Mouse (Mus musculus): ENCODE measurements around the gene Wdr18. TPM values are rescaled to one million over a fixed set of nuclear protein-coding genes. Genes with fewer than 3 reads are reported as not detected.

Wdr18 gene
- total RNA-seq, 2 experiments from 2014 or later: 28.2 to 48.4 TPM

DNA sequence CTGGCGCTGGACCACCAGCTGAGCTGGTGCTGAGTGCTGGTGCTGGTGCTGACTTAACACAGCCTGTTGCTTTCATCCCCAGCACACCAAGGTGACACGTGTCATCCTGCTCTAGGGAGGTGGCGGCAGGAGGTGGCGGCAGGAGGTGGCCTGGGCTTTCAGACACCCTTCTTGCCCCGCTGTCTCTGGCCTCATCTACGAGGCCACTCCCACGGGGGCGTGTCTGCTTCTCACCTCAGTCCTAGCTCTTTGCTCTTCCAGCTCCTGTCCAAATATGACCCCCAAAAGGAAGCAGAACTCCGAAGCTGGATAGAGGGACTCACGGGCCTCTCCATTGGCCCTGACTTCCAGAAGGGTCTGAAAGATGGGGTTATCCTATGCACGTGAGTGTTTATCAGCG is 31.1 kb downstream of the Wdr18 start:
- no peak for ATAC-seq (replicated peaks; ENCODE audit: poor library complexity, severe bottlenecking)

DNA sequence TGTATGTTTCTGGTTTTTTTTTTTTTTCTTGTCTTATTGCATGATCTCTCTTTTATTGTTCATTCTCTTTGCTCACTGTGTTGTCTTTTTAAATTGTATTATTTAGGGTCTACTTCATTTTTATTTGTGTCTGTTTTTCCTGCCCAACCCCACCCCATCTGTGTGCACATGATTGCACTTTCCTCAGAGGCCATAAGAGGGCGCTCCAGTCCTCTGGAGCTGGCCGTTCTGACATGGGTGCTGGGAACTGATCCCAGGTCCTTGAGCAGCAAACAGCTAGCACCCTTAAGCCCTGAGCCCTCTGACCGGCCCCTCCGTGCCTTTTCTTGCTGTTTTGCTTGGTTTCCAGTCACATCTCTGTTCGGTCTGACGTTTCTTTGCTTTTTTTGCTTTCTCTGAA is 31.6 kb downstream of the Wdr18 start:
- ATAC-seq (replicated peaks; ENCODE audit: poor library complexity, severe bottlenecking): no peak

DNA sequence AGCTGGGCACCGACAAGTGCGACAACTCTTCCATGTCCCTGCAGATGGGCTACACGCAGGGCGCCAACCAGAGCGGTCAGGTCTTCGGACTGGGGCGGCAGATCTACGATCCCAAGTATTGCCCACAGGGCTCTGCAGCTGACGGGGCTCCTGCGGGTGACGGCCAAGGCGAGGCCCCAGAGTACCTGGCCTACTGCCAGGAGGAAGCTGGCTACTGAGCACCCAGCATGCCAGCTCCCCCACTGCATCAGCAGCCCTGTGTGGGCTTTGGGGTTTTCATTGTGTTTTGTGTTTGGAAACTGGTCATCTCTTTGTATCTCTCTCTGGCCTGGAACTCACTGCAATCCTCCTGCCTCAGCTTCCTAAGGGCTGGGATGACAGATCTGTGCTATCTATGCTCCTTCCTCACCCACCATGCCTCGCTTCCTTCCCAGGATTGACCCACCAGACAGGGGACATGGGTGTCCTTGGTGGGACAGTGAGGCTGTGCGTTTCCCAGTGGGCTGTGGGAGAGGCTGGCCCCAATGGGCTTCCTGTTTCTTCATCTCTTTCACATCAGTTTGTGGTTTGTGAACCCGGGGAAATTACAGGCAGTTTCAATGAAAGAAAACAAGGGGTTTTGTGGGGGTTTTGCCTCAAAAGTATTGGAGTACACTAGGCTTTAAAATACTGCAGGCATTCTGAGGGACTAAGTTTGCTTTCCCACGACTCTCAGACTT is 34.6 kb downstream of the Wdr18 start:
- peak; percentile 63 for ATAC-seq (replicated peaks; ENCODE audit: poor library complexity, severe bottlenecking)

DNA sequence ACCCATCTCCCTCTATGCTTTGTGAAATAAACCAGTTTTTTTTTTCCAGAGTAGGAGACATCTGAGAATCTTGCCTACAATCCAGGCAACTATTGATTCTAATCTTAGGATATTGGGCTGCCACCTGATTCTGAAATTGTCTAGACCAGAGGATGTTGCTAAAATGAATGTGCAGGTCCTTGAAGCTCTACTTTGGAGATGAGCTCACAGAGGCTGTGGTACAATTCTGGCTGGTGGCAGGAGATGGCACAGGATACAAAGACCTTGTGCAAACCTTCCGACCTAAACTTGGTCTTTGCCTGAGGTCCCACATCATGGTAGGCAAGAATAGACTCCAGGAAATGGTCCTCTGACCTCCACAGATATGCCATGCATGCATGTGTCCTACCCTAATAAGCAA is 35.7 kb downstream of the Wdr18 start:
- ATAC-seq (replicated peaks; ENCODE audit: poor library complexity, severe bottlenecking): no peak

DNA sequence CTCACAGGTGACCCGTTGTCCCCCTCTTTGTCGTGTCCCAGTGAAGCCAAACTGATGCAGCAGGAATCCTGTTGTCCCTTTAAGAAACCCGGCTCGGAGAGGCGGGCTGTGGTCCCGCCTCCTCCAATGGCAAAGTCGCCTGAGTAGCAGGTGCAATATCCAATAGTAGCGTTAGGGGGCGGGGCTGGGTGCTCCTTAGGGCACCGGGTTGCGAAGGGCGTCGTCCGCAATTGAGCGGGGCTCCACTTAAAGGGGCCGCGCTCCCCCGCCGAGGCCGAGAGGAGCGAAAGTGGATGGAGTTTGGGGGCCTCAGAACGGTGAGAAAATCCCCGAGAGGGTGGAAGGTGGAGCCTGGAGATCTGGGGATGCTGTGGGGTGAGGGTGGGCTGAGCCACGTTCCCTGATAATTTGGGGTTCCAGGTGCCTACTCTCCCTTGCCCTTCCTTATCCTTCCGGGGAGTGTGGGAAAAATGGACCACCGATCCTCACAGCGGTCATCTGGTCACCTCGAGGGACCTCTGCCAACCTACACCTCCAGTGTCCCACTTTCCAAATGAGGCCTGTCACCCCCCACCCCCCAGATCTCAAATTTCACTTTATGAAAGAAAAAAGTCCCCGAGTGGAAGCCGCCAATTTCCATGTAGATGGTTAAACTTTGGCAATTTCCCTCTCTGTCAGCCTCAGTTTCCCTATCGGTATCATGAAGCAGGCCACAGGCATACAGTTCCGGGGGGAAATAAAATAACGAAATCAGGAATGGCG is 36.5 kb downstream of the Wdr18 start, which contains the start of gene Abca7:
Gene Abca7, plus strand, starts transcription at position 223 of the 762 bp plus-strand sequence.
- ATAC-seq (replicated peaks; ENCODE audit: poor library complexity, severe bottlenecking): peak; percentile 75

DNA sequence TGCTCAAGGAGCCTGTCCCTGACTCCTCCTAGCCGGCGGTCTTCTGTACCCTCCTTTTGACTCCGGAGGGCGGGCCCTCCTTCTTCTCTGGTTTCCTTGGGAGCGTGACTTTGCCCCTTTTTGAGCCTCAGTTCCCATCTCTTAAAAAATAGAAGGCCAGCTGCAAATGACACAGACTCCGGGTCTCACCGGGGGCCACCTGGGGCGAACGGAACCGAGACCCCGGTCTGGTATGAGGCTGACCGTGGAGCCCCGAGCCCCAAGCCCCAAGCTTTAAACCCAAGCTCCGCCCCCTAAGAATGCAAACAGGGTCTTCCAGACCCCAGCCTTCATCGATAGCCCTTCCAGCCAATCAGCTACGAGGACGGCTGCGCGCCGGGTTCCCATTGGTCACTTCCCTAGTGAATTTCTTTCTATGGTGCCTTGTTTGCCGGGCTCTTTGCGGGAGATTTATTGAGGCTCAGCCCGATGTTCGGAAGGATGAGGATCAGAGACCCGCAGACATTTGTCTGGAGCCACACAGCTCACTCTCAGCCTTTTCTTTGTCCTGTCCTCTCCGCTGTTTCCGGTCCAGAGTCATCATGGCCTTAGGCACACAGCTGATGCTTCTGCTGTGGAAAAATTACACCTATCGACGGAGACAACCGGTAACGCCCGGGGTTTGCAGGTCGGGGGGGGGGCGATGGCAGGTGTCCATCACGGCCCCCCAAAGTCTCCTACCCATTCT is 37.2 kb downstream of the Wdr18 start:
- peak; percentile 42 for ATAC-seq (replicated peaks; ENCODE audit: poor library complexity, severe bottlenecking)

DNA sequence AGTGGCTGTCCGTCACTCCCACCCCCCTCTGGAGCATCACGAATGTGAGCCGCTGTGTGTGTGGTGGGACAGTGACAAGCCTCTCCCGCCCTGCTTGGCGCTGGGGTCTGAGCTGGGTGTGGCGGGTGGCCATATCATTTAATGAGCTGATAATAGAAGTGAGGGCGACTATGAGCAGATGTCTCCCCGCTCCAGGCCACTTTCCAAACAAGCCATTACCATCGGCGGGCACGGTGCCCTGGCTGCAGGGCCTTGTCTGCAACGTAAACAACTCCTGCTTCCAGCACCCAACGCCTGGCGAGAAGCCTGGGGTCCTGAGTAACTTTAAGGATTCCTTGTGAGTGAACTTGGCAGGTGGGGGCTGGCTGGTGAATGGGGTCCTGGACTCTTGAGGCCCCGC is 37.9 kb downstream of the Wdr18 start:
- no peak for ATAC-seq (replicated peaks; ENCODE audit: poor library complexity, severe bottlenecking)

DNA sequence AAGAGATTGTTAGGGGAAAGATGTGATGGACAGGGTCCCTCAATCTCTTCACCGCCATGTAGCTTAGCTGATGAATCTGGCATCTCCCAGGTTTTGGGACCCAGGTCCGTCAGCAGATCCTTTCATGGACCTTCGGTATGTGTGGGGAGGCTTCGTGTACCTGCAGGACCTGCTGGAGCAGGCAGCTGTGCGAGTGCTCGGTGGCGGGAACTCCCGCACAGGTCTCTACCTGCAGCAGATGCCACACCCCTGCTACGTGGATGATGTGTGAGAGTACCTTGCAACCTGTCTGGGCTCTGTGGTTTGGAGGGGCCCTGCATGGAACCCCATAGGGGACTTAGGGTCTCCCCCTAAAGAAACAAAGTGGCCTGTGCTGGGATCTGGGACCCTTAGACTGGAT is 42.0 kb downstream of the Wdr18 start:
- no peak for ATAC-seq (replicated peaks; ENCODE audit: poor library complexity, severe bottlenecking)

DNA sequence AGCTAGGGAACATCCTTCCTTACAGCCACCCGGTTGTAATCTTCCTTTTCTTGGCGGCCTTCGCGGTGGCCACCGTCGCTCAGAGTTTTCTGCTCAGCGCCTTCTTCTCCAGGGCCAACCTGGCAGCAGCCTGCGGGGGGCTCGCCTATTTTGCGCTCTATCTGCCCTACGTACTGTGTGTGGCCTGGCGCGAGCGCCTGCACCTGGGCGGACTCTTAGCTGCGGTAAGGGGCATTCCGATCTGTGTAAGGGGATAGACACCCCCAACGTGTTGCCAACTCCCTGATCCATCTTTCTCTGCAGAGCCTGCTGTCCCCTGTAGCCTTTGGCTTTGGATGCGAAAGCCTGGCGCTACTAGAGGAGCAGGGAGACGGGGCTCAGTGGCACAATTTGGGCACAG is 42.9 kb downstream of the Wdr18 start:
- ATAC-seq (replicated peaks; ENCODE audit: poor library complexity, severe bottlenecking): no peak

DNA sequence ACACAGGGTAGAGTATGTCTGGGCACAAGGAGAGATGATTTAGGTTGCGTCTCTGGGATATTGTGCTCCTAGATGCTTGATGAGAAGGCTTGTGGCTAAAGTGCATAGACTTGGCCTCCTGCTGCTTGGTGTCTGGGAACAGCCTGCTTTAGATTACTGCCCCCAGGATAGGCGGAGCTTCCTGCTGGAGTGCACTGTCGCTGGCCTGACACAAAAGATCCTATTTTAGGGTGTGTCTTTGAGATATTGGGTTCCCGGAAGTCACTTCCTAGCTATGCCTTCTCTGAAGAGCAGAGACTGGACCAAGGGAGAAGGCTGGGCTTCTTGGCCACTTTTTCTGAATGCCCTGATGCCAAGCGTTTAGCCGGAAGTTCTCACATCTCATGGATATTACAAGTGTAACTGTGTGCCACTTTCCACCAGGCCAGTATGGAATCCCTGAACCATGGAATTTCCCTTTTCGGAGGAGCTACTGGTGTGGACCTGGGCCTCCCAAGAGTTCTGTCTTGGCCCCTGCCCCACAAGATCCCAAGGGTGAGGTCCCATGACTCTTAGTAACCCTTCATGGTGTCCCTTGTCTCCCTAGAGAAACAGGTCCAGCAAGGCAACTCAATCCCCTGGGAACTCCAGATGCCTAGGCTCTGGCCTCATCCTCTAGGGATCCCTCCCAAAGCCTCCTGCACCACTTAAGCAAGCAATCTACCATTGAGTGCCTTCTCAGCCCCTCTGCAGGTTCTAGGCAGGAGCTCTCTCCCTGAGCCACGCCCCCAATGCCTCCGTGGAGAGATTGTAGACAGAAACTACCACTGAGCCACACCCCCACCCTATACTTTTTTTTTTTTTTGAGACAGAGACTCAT is 43.7 kb downstream of the Wdr18 start:
- no peak for ATAC-seq (replicated peaks; ENCODE audit: poor library complexity, severe bottlenecking)

DNA sequence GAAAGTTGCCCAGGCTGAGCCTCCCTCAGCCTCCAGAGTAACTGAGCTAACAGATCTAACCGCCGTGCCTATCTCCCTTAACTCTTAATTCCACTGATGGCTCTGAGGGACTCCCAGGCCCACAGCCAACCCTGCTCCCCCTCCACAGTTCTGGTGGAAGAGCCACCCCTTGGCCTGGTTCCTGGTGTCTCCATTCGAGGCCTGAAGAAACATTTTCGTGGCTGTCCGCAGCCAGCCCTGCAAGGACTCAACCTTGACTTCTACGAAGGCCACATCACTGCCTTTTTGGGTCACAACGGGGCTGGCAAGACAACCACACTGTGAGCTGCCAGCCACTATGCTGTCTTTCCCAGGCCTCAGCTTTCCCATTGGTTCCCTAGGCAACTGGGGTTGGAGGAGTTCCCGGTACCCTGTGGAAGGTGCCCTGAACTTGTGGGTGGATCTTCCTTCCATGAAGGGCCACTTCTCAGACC is 44.3 kb downstream of the Wdr18 start:
- no peak for ATAC-seq (replicated peaks; ENCODE audit: poor library complexity, severe bottlenecking)

DNA sequence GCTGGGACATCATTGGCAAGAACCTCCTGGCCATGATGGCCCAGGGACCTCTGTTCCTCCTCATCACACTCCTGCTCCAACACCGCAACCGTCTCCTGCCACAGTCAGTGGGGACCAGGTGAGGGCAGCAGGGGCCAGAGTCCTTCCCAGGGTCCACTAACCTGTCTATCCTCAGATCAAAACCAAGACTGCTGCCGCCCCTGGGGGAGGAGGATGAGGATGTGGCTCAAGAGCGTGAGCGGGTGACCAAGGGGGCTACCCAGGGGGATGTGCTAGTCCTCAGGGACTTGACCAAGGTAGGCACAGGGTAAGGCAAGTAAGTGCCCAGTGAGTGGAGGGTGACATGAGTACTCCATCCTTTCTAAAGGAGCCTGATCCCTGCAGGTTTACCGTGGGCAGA is 51.8 kb downstream of the Wdr18 start:
- ATAC-seq (replicated peaks; ENCODE audit: poor library complexity, severe bottlenecking): no peak

DNA sequence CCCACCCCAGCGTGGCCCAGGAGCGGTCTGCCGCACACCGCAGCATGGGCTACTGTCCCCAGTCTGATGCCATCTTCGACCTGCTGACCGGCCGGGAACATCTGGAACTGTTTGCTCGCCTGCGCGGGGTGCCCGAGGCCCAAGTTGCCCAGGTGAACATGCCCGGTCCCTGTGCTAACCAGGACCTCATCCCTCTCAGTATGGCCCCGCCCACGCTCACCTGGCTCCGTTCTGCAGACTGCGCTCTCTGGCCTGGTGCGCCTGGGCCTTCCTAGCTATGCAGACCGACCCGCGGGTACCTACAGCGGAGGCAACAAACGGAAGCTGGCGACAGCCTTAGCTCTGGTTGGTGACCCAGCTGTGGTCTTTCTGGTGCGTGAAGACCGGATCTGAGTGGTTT is 53.7 kb downstream of the Wdr18 start:
- no peak for ATAC-seq (replicated peaks; ENCODE audit: poor library complexity, severe bottlenecking)

DNA sequence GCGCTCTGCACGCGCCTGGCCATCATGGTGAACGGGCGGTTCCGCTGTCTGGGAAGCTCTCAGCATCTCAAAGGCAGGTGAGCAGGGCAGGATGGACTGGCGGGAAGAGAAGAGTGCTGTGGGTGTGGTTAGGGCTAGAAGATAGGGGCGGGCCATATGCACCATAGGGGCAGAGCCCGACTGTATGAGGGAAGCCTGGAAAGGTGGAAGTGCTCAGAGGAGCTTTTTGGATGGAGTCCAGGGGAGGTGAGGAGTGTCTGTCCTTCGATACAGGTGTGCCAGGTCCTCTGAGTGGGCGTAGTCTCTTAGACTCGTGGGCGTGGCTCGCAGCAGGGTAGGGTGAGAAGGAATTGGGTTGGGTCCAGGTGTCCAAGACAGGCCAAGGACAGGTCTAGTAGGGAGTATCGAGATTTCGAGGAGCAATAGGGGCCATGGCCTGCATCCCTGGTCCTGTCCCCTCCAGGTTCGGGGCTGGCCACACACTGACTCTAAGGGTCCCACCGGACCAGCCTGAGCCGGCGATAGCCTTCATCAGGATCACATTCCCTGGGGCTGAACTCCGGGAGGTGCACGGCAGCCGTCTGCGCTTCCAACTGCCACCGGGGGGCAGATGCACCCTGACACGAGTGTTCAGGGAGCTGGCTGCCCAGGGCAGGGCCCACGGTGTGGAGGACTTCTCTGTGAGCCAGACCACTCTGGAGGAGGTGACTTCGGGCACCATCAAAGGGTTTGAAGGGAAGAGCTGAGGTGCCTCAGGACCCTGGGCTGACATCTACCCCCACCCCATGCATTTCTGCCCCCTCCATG is 54.7 kb downstream of the Wdr18 start:
- ATAC-seq (replicated peaks; ENCODE audit: poor library complexity, severe bottlenecking): no peak

DNA sequence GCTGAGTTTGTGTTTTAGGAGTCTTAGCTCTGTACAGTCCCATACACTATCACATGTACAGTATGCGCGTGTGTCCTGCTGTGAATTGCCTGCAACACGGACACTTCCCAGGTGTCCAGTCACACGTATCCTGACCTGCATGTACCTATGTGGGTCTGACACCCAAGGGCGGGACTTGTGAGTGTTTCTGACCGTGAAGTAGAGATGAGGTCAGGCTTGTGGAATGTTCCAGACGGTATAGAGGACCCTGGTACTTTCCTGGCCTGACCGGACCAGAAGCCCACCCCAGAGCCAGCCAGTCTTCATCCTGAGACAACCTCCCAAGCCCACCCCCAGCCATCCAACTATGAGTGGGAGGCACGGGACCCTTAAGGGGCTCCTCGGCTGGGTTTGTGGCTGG is 55.6 kb downstream of the Wdr18 start:
- ATAC-seq (replicated peaks; ENCODE audit: poor library complexity, severe bottlenecking): no peak

DNA sequence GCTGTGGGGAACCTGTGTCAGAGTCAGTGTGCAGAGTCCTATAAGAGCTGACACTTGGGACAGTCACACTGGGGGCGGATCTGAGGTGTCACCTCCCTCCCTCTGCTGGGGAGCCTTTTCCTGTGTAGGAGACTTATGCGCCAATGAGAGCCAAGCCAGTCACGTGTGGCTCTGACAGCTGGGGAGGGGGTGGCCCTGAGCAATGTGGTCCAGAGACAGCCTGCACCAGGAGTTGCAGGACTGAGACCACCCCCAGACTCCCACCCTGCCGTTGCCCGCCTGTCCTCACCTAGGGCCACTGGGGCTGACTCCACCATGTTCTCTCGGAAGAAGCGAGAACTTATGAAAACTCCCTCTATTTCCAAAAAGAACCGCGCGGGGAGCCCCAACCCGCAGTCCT is 56.6 kb downstream of the Wdr18 start, which contains the start of gene Arhgap45:
Gene Arhgap45, plus strand, starts transcription at position 143 of the 400 bp plus-strand sequence.
- peak; percentile 83 for ATAC-seq (replicated peaks; ENCODE audit: poor library complexity, severe bottlenecking)

DNA sequence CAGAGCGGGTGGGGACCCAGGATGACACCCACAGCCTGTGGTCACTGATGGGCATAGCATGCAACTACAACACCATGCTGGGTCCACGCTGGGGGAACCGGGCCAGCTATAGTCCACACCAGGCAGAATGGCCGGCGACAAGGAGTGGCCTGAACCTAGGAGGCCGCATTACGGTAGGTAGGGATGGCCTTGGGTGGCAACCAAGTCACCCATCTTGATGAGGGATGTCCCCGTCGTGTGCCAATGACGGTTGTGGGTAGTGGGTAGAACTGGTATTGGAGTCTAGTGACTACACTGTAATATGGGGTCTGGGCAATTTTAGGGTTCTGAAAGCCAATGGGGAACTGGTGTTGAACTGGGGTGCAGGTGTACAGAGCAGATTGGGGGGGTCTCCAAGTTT is 57.0 kb downstream of the Wdr18 start:
- peak; percentile 33 for ATAC-seq (replicated peaks; ENCODE audit: poor library complexity, severe bottlenecking)

DNA sequence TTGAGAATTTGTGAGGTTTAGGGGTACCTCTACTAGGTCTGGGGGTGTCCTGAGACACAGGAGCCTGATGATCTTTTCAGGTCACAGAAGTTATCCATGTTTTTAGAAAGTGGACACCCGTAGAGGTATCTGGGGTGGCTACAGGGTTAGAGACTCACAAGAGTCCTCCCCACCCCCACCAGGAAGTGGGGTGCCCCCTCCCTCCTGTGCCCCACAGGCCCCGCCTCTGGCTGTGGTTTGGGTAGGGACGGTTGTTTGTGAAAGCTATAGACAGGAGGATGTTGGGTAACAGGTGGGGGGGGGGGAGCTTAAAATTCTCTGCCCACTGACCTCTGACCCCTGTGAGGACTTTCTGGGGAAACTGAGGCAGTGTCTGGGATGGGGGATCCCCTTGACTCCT is 57.4 kb downstream of the Wdr18 start:
- ATAC-seq (replicated peaks; ENCODE audit: poor library complexity, severe bottlenecking): peak; percentile 57

DNA sequence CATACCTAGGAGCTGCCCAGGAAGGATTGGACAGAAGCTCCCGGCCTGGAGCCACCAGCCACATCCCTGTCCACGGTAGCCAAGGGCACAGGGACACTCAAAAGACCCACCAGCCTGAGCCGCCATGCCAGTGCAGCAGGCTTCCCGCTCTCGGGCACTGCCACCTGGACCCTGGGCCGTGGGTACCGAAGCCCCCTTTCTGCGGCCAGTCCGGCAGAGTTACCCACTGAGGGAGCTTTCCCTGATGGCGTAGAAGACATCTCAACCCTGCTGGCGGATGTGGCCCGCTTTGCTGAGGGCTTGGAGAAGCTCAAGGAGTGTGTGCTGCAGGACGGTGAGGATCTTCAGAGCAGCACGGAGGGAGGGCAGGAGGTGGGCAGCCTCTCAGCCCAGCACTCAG is 57.8 kb downstream of the Wdr18 start:
- no peak for ATAC-seq (replicated peaks; ENCODE audit: poor library complexity, severe bottlenecking)

All from granulocyte monocyte progenitor cell, adult 5-6 weeks (primary cell).